ENCODE assay signal across 22 mouse cellular contexts in genomic region chr14:121936856-121937255, GRCm38 (mm10). TPM values are rescaled to one million over a fixed set of nuclear protein-coding genes. Genes with fewer than 3 reads are reported as not detected.
DNase-seq lines count a peak whose midpoint lies in the region; ATAC-seq and TF ChIP-seq lines count a peak whose summit lies in the region.
"Had no signal": no experiment of that assay in that cellular context is flagged by ENCODE, and none has a peak within 500 bp of the region (broad histone marks: within the 10 kb centered on the region; RNA-seq: fewer than 3 reads in every experiment).

No protein-coding gene starts in this region.

- no peak for TF ChIP-seq CTCF in spleen, adult 2 months (IDR thresholded peaks at IDR 0.05; ENCODE audit: extremely low read depth, insufficient read depth, insufficient read length, insufficient replicate concordance)

- no peak overlapping the region for H3K4me3 ChIP-seq in heart, embryonic 10.5 days
- no peak overlapping the region for H3K4me3 ChIP-seq in spleen, adult 2 months (ENCODE audit: extremely low read depth, insufficient read depth, insufficient read length)
- H3K4me3 ChIP-seq in limb, embryonic 10.5 days: no peak overlapping the region
- H3K4me3 ChIP-seq: embryonic facial prominence, embryonic 13.5 days; forebrain, embryonic 12.5 days; heart, adult 2 months; heart, embryonic 13.5 days; hindbrain, embryonic 12.5 days had no signal

- H3K4me1 ChIP-seq in heart, embryonic 10.5 days: peaks cover 27% of the 10 kb centered on the region
- H3K4me1 ChIP-seq in spleen, adult 2 months (ENCODE audit: control insufficient read depth, insufficient read depth, insufficient read length): peaks cover 35% of the 10 kb centered on the region
- H3K4me1 ChIP-seq in limb, embryonic 10.5 days: no peaks in the 10 kb centered on the region

- peaks cover 20% of the 10 kb centered on the region for H3K36me3 ChIP-seq in heart, embryonic 10.5 days
- peaks cover 2% of the 10 kb centered on the region; the same call in 1 of the 2 replicates for H3K36me3 ChIP-seq in spleen, adult 2 months (ENCODE audit: control insufficient read depth, insufficient read depth, low read length)
- peaks cover 24% of the 10 kb centered on the region for H3K36me3 ChIP-seq in limb, embryonic 10.5 days

- H3K27ac ChIP-seq in heart, embryonic 10.5 days: no peak overlapping the region
- H3K27ac ChIP-seq in spleen, adult 2 months (ENCODE audit: insufficient read depth, low read length): peak overlapping the region; percentile 34
- no peak overlapping the region for H3K27ac ChIP-seq in limb, embryonic 10.5 days
- H3K27ac ChIP-seq: embryonic facial prominence, embryonic 13.5 days; forebrain, embryonic 12.5 days; heart, adult 2 months; heart, embryonic 13.5 days; hindbrain, embryonic 12.5 days had no signal

- WGBS in heart, embryonic 10.5 days: 58% methylated on average over 8 of the region's 8 CpGs
- 86% methylated on average over 8 of the region's 8 CpGs for WGBS in spleen, adult 2 months
- 84% methylated on average over 8 of the region's 8 CpGs for WGBS in limb, embryonic 10.5 days

- peak; percentile 58 for DNase-seq in heart, embryonic 10.5 days (ENCODE audit: low spot score)
- DNase-seq in heart, adult 8-10 months (ENCODE audit: low spot score): no peak
- DNase-seq in spleen, adult 2 months (ENCODE audit: low read depth in 1 of 2, low spot score in 2 of 2): peak in 1 of 2 experiments; percentile 1
- no peak for DNase-seq in spleen, adult 18-20 months
- DNase-seq in limb, embryonic 10.5 days (ENCODE audit: low spot score): peak; percentile 21
- DNase-seq in thymus, adult 18-20 months: no peak
- DNase-seq: adrenal gland, adult 2 months; adrenal gland, postnatal 25 days; cerebellum, adult 11-12 months; cerebellum, adult 9-10 months; cerebellum, postnatal 25 days; gastrocnemius, postnatal 10 days; heart, postnatal 36 days had no signal

- ATAC-seq in CD4-positive, CD25-positive, alpha-beta regulatory T cell, adult 4 months: no peak
- ATAC-seq: forebrain, embryonic 16.5 days; hindbrain, embryonic 16.5 days had no signal

- H3K9me3 ChIP-seq in heart, embryonic 10.5 days: no peaks in the 10 kb centered on the region; the same call in 1 of the 2 replicates
- H3K9me3 ChIP-seq in limb, embryonic 10.5 days (replicated peaks): no peaks in the 10 kb centered on the region

- no peak for TF ChIP-seq POLR2A in spleen, adult 2 months (IDR thresholded peaks at IDR 0.05; ENCODE audit: low read depth, low read length)

- H3K27me3 ChIP-seq in heart, embryonic 10.5 days (ENCODE audit: insufficient read depth, poor library complexity, severe bottlenecking): no peaks in the 10 kb centered on the region
- H3K27me3 ChIP-seq in spleen, adult 2 months (ENCODE audit: control insufficient read depth, insufficient read depth, low read length): no peaks in the 10 kb centered on the region
- H3K27me3 ChIP-seq in limb, embryonic 10.5 days (ENCODE audit: low read depth, poor library complexity, severe bottlenecking): no peaks in the 10 kb centered on the region
- H3K27me3 ChIP-seq: embryonic facial prominence, embryonic 13.5 days; forebrain, embryonic 12.5 days; heart, embryonic 13.5 days; hindbrain, embryonic 12.5 days had no signal

RNA-seq across cellular contexts. Expression of gene Gpr18, which starts 21.3 kb away (rescaled TPM):
- 0.34 TPM in 1 of 2 replicates, not detected in the other for polyA plus RNA-seq in heart, embryonic 10.5 days (2016; fragmentation: Nextera tagmentation; extraction: Ambion mirVana)
- under 1 TPM in 3 of 4 experiments, not detected in 1; 0.16 to 0.23 (median 0.19) TPM for total RNA-seq in heart, adult 8-10 months (2022)
- 91.9 and 111 TPM in 2 replicates for polyA plus RNA-seq in spleen, adult 2 months (2012; rRNA removed)
- 0.19 and 0.29 TPM in 2 replicates for polyA plus RNA-seq in limb, embryonic 10.5 days (2016; fragmentation: Nextera tagmentation; extraction: Ambion mirVana)
- 10 to 100 TPM; 92.7 to 95.9 TPM for polyA plus RNA-seq in CD4-positive, CD25-positive, alpha-beta regulatory T cell, adult 4 months (2017; shearing (Covaris generic))
- total RNA-seq: gastrocnemius, postnatal 10 days; gastrocnemius, postnatal 4 days had no signal
- polyA plus RNA-seq: heart, embryonic 13.5 days; hindbrain, embryonic 12.5 days had no signal

RNA-seq across cellular contexts. Expression of gene Gpr183, which starts 28.1 kb away (rescaled TPM):
- polyA plus RNA-seq in heart, embryonic 10.5 days (2016; fragmentation: Nextera tagmentation; extraction: Ambion mirVana): 1.6 and 2.3 TPM in 2 replicates
- 1 to 10 TPM in 3 of 4 experiments, under 1 TPM in 1; 0.87 to 1.7 (median 1.1) TPM for total RNA-seq in heart, adult 8-10 months (2022)
- 19.3 and 21.5 TPM in 2 replicates for polyA plus RNA-seq in spleen, adult 2 months (2012; rRNA removed)
- polyA plus RNA-seq in limb, embryonic 10.5 days (2016; fragmentation: Nextera tagmentation; extraction: Ambion mirVana): 2.4 and 2.7 TPM in 2 replicates
- 100 to 1,000 TPM; 102 to 104 TPM for polyA plus RNA-seq in CD4-positive, CD25-positive, alpha-beta regulatory T cell, adult 4 months (2017; shearing (Covaris generic))

RNA-seq across cellular contexts. Expression of gene Ubac2, which starts 58.4 kb away (rescaled TPM):
- 63.4 and 68.7 TPM in 2 replicates for polyA plus RNA-seq in heart, embryonic 10.5 days (2016; fragmentation: Nextera tagmentation; extraction: Ambion mirVana)
- total RNA-seq in heart, adult 8-10 months (2022): 10 to 100 TPM; 30.4 to 31.5 (median 30.8) TPM
- 45.3 and 61.2 TPM in 2 replicates for polyA plus RNA-seq in spleen, adult 2 months (2012; rRNA removed)
- polyA plus RNA-seq in limb, embryonic 10.5 days (2016; fragmentation: Nextera tagmentation; extraction: Ambion mirVana): 66.2 and 73.4 TPM in 2 replicates
- polyA plus RNA-seq in CD4-positive, CD25-positive, alpha-beta regulatory T cell, adult 4 months (2017; shearing (Covaris generic)): 10 to 100 TPM; 83.5 to 93.7 TPM

Comparison
In these comparisons a context has a peak if more than half of its experiments do, and no peak if none do; other contexts are left out.
1. DNase-seq: peak in heart, embryonic 10.5 days (single experiment) and limb, embryonic 10.5 days (single experiment); none in heart, adult 8-10 months (single experiment), spleen, adult 18-20 months (0 of 2) and thymus, adult 18-20 months (0 of 2).
2. RNA of gene Gpr18, which starts 21.3 kb away (polyA plus RNA-seq): 92.7 to 95.9 TPM in CD4-positive, CD25-positive, alpha-beta regulatory T cell, adult 4 months and 91.9 to 111 TPM in spleen, adult 2 months; 0.34 TPM in heart, embryonic 10.5 days and 0.19 to 0.29 TPM in limb, embryonic 10.5 days; every median in the first group is over 10 times any median in the second.